In genomic region chr10:59615981-59616520, GRCm38 (mm10) we compare ENCODE assay signal across 8 mouse cellular contexts. TPM values are rescaled to one million over a fixed set of nuclear protein-coding genes. Genes with fewer than 3 reads are reported as not detected.
DNase-seq lines count a peak whose midpoint lies in the region; ATAC-seq and TF ChIP-seq lines count a peak whose summit lies in the region.

Gene Gm10322, plus strand, starts transcription at chr10:59616063.

- H3K9ac ChIP-seq in intestine, postnatal 0 days (ENCODE audit: low read depth, low read length) = peak within 1 kb of the TSS; percentile 96
- peak within 1 kb of the TSS; percentile 93 for H3K9ac ChIP-seq in liver, embryonic 12.5 days

- H3K4me2 ChIP-seq in intestine, postnatal 0 days (replicated peaks; ENCODE audit: low read depth) = peak within 1 kb of the TSS; percentile 88
- H3K4me2 ChIP-seq in liver, embryonic 12.5 days = peak within 1 kb of the TSS; percentile 97

- peaks cover 14% of the 10 kb centered on the region; the same call in 1 of the 2 replicates for H3K4me1 ChIP-seq in intestine, postnatal 0 days (replicated peaks; ENCODE audit: control insufficient read depth, insufficient read depth, low read length)
- H3K4me1 ChIP-seq in liver, embryonic 12.5 days = peaks cover 30% of the 10 kb centered on the region
- peaks cover 7% of the 10 kb centered on the region for H3K4me1 ChIP-seq in thymus, adult 2 months (replicated peaks; ENCODE audit: control insufficient read depth, insufficient read depth, low read length)

- peak within 1 kb of the TSS; percentile 96 for H3K27ac ChIP-seq in intestine, postnatal 0 days (ENCODE audit: low read depth, low read length)
- H3K27ac ChIP-seq in liver, embryonic 12.5 days = peak within 1 kb of the TSS; percentile 84
- no peak within 1 kb of the TSS for H3K27ac ChIP-seq in thymus, adult 2 months (ENCODE audit: control insufficient read depth, insufficient read depth, low read length)

- under 1% methylated on average over 46 of the region's 51 CpGs for WGBS in intestine, postnatal 0 days
- WGBS in liver, embryonic 12.5 days (ENCODE audit: insufficient replicate concordance) = under 1% methylated on average over 36 of the region's 51 CpGs
- WGBS in thymus, adult 2 months = under 1% methylated on average over 40 of the region's 51 CpGs

- H3K4me3 ChIP-seq in intestine, postnatal 0 days (ENCODE audit: low read depth, low read length) = peak within 1 kb of the TSS; percentile 93
- H3K4me3 ChIP-seq in liver, embryonic 12.5 days = peak within 1 kb of the TSS; percentile 89
- peak within 1 kb of the TSS; percentile 84 for H3K4me3 ChIP-seq in thymus, adult 2 months (ENCODE audit: control insufficient read depth, insufficient read depth, low read length)

- H3K36me3 ChIP-seq in intestine, postnatal 0 days (ENCODE audit: control insufficient read depth, insufficient read depth) = no peaks in the 10 kb centered on the region
- no peaks in the 10 kb centered on the region for H3K36me3 ChIP-seq in liver, embryonic 12.5 days
- no peaks in the 10 kb centered on the region for H3K36me3 ChIP-seq in thymus, adult 2 months (ENCODE audit: control insufficient read depth, insufficient read depth, low read length)

- no peaks in the 10 kb centered on the region for H3K27me3 ChIP-seq in intestine, postnatal 0 days (replicated peaks; ENCODE audit: control insufficient read depth, insufficient read depth, low read length)
- H3K27me3 ChIP-seq in liver, embryonic 12.5 days (replicated peaks) = no peaks in the 10 kb centered on the region; the same call in 1 of the 2 replicates
- no peaks in the 10 kb centered on the region for H3K27me3 ChIP-seq in thymus, adult 2 months (ENCODE audit: control insufficient read depth, insufficient read depth, low read length)

- no peaks in the 10 kb centered on the region for H3K9me3 ChIP-seq in intestine, postnatal 0 days (ENCODE audit: control insufficient read depth)
- H3K9me3 ChIP-seq in liver, embryonic 12.5 days (replicated peaks) = no peaks in the 10 kb centered on the region

- no peak for TF ChIP-seq POLR2A in thymus, adult 2 months (IDR thresholded peaks at IDR 0.05; ENCODE audit: control insufficient read depth, extremely low read depth, insufficient read depth, low read length, poor library complexity)

- DNase-seq in 3134 (ENCODE audit: extremely low read depth, insufficient read length, low spot score) = peak; percentile 82
- DNase-seq in adipocyte (ENCODE audit: low spot score) = peak; percentile 70
- DNase-seq in embryo, embryonic 9.5 days (ENCODE audit: extremely low spot score) = peak; percentile 72
- DNase-seq in gastrocnemius, postnatal 36 days = peak; percentile 63 to 70
- peak; percentile 7 to 31 for DNase-seq in monocyte, adult 2 months (ENCODE audit: low read depth in 1 of 2, low spot score in 2 of 2)
- DNase-seq in thymus, adult 2 months = peak; percentile 69

- peak; percentile 83 for ATAC-seq in intestine, postnatal 0 days
- peak; percentile 80 for ATAC-seq in liver, embryonic 12.5 days

- intact Hi-C loops in gastrocnemius, postnatal 36 days (cut with DNase I) = loop anchor here (5.0 kb wide), 3 partner anchors 86 to 246 kb away; partner anchors contain the start of gene Micu1

- TF ChIP-seq CTCF in intestine, postnatal 0 days (IDR thresholded peaks at IDR 0.05; ENCODE audit: low read depth) = peak; percentile 52
- TF ChIP-seq CTCF in thymus, adult 2 months (IDR thresholded peaks at IDR 0.05; ENCODE audit: borderline replicate concordance, control insufficient read depth, extremely low read depth, insufficient read depth, low read length, poor library complexity) = peak; percentile 27; the same call in 1 of the 2 replicates

RNA-seq across cellular contexts. Expression of gene Gm10322, which starts in this region (rescaled TPM):
- total RNA-seq in gastrocnemius, postnatal 36 days (2021) = not detected
- not detected in 2 replicates for polyA plus RNA-seq in intestine, postnatal 0 days (2015; fragmentation: Nextera tagmentation; extraction: Ambion mirVana)
- not detected in 2 replicates for polyA plus RNA-seq in liver, embryonic 12.5 days (2016; fragmentation: Nextera tagmentation; extraction: Ambion mirVana)
- 1.5 TPM in 1 of 2 replicates, not detected in the other for polyA plus RNA-seq in thymus, adult 2 months (2012; rRNA removed)

Comparison
In these comparisons a context has a peak if more than half of its experiments do, and no peak if none do; other contexts are left out.
1. Peak in DNase-seq in gastrocnemius, postnatal 36 days; RNA of the gene not detected or under 1 TPM.
2. Peak in ATAC-seq, H3K4me3 ChIP-seq, H3K27ac ChIP-seq, H3K9ac ChIP-seq and H3K4me2 ChIP-seq in intestine, postnatal 0 days; RNA of the gene not detected or under 1 TPM.
3. Peak in ATAC-seq, H3K4me3 ChIP-seq, H3K27ac ChIP-seq, H3K9ac ChIP-seq and H3K4me2 ChIP-seq in liver, embryonic 12.5 days; RNA of the gene not detected or under 1 TPM.
4. DNase-seq: peak in every context shown above with its lines; median percentile 82 in 3134; 72 in embryo, embryonic 9.5 days; 70 in adipocyte; 69 in thymus, adult 2 months; 66 in gastrocnemius, postnatal 36 days; 19 in monocyte, adult 2 months.